Mouse (Mus musculus): ENCODE measurements around the gene Gm9936. TPM values are rescaled to one million over a fixed set of nuclear protein-coding genes. Genes with fewer than 3 reads are reported as not detected.

Gm9936 gene
- total and polyA plus RNA-seq, 3 experiments = not detected

- TF ChIP-seq ELF1 (IDR thresholded peaks at IDR 0.05; ENCODE audit: low read depth, low read length) = no peak
- TF ChIP-seq RCOR1 (IDR thresholded peaks at IDR 0.05; ENCODE audit: low read depth, low read length) = no peak
- TF ChIP-seq MAX (IDR thresholded peaks at IDR 0.05; ENCODE audit: low read length) = no peak
- TF ChIP-seq USF2 (IDR thresholded peaks at IDR 0.05; ENCODE audit: borderline replicate concordance in 1 of 2, insufficient read depth in 1 of 2, low read depth in 1 of 2, low read length in 2 of 2) = no peak
- TF ChIP-seq NELFE (IDR thresholded peaks at IDR 0.05; ENCODE audit: low read depth, low read length) = no peak
- no peak for TF ChIP-seq CTCF (IDR thresholded peaks at IDR 0.05 in 2 of 3, conservative IDR thresholded peaks at IDR 0.05 in 1 of 3; ENCODE audit: control insufficient read depth in 1 of 3, insufficient read depth in 1 of 3, low read depth in 2 of 3, low read length in 3 of 3, poor library complexity in 1 of 3, severe bottlenecking in 1 of 3)
- TF ChIP-seq MYB (IDR thresholded peaks at IDR 0.05; ENCODE audit: low read depth, low read length) = no peak
- TF ChIP-seq ZNF384 (IDR thresholded peaks at IDR 0.05; ENCODE audit: low read depth, low read length) = no peak
- TF ChIP-seq SMC3 (IDR thresholded peaks at IDR 0.05; ENCODE audit: low read depth, low read length) = no peak
- Histone ChIP-seq H3K4me3 (ENCODE audit: control insufficient read depth in 1 of 2, insufficient read depth in 1 of 2, low read depth in 2 of 2, low read length in 2 of 2) (no peak overlapping the region), H3K79me2 (ENCODE audit: control insufficient read depth, insufficient read depth, low read length, poor library complexity) (peaks cover 13% of the 10 kb centered on the region), H3K9me3 (replicated peaks; ENCODE audit: insufficient read depth, low read length) (no peaks in the 10 kb centered on the region), H3K36me3 (ENCODE audit: control insufficient read depth in 1 of 2, insufficient read depth in 2 of 2, low read length in 2 of 2) (no peaks in the 10 kb centered on the region; a peak in 1 of 4 replicates), H3K4me1 (ENCODE audit: control insufficient read depth in 1 of 2, insufficient read depth in 2 of 2, low read length in 2 of 2) (peaks cover 0 to 5% of the 10 kb centered on the region in 2 experiments; a peak in 1 of 4 replicates), H3K27ac (ENCODE audit: control insufficient read depth, low read depth, low read length) (no peak overlapping the region), H3K27me3 (ENCODE audit: control insufficient read depth in 1 of 2, insufficient read depth in 2 of 2, low read length in 2 of 2) (no peaks in the 10 kb centered on the region), H3K9ac (ENCODE audit: control insufficient read depth, low read depth, low read length, poor library complexity, severe bottlenecking) (no peak overlapping the region)
- DNase-seq (ENCODE audit: low read depth, low spot score) = no peak
These were observed 41.9 kb downstream of the Gm9936 start for GRCm38 (mm10) chr5:114816599-114816998.

GRCm38 (mm10) chr5:114813525-114814181, 44.8 kb downstream of the Gm9936 start:
- DNase-seq (ENCODE audit: low read depth, low spot score) = peak; percentile 87
- H3K4me3 ChIP-seq (ENCODE audit: control insufficient read depth in 1 of 2, insufficient read depth in 1 of 2, low read depth in 2 of 2, low read length in 2 of 2) = peak overlapping the region; percentile 70 to 82

More at GRCm38 (mm10) chr5:114813525-114814181, 44.8 kb downstream of the Gm9936 start:
- Histone ChIP-seq H3K9ac (ENCODE audit: control insufficient read depth, low read depth, low read length, poor library complexity, severe bottlenecking) (peak overlapping the region; percentile 71), H3K36me3 (ENCODE audit: control insufficient read depth in 1 of 2, insufficient read depth in 2 of 2, low read length in 2 of 2) (no peaks in the 10 kb centered on the region; a peak in 1 of 4 replicates), H3K27me3 (ENCODE audit: control insufficient read depth in 1 of 2, insufficient read depth in 2 of 2, low read length in 2 of 2) (no peaks in the 10 kb centered on the region), H3K4me1 (ENCODE audit: control insufficient read depth in 1 of 2, insufficient read depth in 2 of 2, low read length in 2 of 2) (peaks cover 0 to 5% of the 10 kb centered on the region in 2 experiments; a peak in 1 of 4 replicates), H3K27ac (ENCODE audit: control insufficient read depth, low read depth, low read length) (peak overlapping the region; percentile 59), H3K9me3 (replicated peaks; ENCODE audit: insufficient read depth, low read length) (no peaks in the 10 kb centered on the region), H3K79me2 (ENCODE audit: control insufficient read depth, insufficient read depth, low read length, poor library complexity) (peaks cover 13% of the 10 kb centered on the region)
- TF ChIP-seq SIN3A (IDR thresholded peaks at IDR 0.05; ENCODE audit: low read length) = 0 out of 2 replicates have a peak, but pooled peaks have one; percentile 9
- no peak for TF ChIP-seq RCOR1 (IDR thresholded peaks at IDR 0.05; ENCODE audit: low read depth, low read length)
- peak; percentile 74 for TF ChIP-seq NELFE (IDR thresholded peaks at IDR 0.05; ENCODE audit: low read depth, low read length)
- TF ChIP-seq ELF1 (IDR thresholded peaks at IDR 0.05; ENCODE audit: low read depth, low read length) = peak; percentile 86
- TF ChIP-seq JUND (IDR thresholded peaks at IDR 0.05; ENCODE audit: low read depth, low read length) = no peak
- TF ChIP-seq MYC (IDR thresholded peaks at IDR 0.05; ENCODE audit: low read depth, low read length) = peak; percentile 79
- TF ChIP-seq POLR2AphosphoS5 (IDR thresholded peaks at IDR 0.05; ENCODE audit: borderline replicate concordance, low read depth, low read length) = no peak
- TF ChIP-seq USF2 (IDR thresholded peaks at IDR 0.05; ENCODE audit: borderline replicate concordance in 1 of 2, insufficient read depth in 1 of 2, low read depth in 1 of 2, low read length in 2 of 2) = no peak
- TF ChIP-seq POLR2A (IDR thresholded peaks at IDR 0.05; ENCODE audit: control insufficient read depth in 1 of 2, insufficient read depth in 1 of 2, low read depth in 1 of 2, low read length in 2 of 2, poor library complexity in 1 of 2) = peak; percentile 62 to 80; a peak in 3 of 4 replicates
- 0 out of 2 replicates have a peak, but pooled peaks have one; percentile 15 for TF ChIP-seq TBP (IDR thresholded peaks at IDR 0.05; ENCODE audit: low read depth, low read length)
- peak; percentile 64 for TF ChIP-seq HCFC1 (IDR thresholded peaks at IDR 0.05; ENCODE audit: low read depth, low read length)
- TF ChIP-seq MAFK (IDR thresholded peaks at IDR 0.05; ENCODE audit: borderline replicate concordance, low read depth, low read length) = no peak
- TF ChIP-seq RAD21 (IDR thresholded peaks at IDR 0.05; ENCODE audit: low read depth, low read length) = no peak

Data from MEL (cell line).